Mouse (Mus musculus) CD8-positive naive resting alpha-beta T cell, adult 2 months (primary cell): Measurements from ENCODE around the gene Ncstn.

Experiments used
- DNase-seq, 2 experiments: peaks; one replicate each; pipeline ENCODE4 v3.0.0; 2022; ENCODE audit warnings: low read depth in 2 of 2, low spot score in 2 of 2

Ncstn gene

DNA sequence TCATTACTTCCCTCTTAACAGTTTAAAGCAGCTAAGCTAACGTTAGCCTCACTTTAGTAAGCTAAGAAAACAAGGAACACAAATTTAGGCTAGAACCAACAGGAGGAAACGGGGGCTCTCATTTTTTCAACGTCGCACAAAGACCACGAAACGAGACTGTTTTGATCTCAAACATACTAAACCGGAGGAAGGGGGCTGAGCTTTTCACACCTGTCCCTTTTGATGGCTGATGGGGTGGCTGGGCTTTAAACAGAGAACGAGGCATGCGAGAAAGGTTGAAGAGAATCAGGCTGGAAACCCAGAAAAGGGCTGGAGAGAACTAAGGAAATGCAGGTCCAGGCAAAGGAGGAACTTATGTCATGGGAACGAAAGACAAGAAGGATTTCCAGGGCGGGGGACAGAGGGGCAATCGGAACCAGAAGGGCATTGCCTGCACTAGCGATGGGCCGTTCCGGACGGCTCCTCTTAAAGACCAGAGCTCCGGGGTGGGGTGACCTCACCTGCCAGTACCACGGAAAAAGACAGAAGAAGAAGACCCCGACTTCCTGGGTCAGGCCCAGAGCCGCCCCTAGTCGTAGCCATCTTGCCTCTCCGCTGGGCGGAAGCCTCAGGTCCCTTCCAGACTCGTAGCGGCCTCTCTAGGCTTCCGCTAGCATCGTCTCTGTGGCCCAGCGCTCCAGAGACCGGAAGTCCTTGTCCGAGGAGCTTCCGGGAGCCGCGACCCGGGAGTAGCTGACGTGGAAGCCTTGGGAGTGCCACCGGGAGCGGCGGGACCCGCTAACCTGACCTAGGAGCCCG lies at the start of gene Ncstn, which contains the start of gene Copa:
TSS of gene Ncstn (minus strand) at position 695 of the 798 bp plus-strand sequence.
TSS of gene Copa (plus strand) at position 429 of the 798 bp plus-strand sequence.
- peak; percentile 83 to 92 for DNase-seq

DNA sequence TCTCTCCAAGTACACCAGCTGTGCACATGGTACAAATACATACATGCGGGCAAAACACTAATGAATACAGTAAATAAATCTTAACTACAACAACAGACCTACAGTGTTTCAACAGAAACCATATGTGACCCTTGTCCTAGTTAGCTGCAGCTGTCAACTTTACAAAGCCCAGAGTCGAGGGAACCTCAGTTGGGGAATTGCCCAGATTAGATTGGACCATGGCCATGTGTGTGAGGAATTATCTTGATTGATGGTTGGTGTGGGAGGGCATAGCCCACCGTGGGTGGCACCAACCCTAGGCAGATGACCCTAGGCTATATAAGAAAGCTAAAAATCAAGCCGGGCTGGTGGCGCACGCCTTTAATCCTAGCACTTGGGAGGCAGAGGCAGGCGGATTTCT lies 49.7 kb upstream of the Ncstn start:
- no peak for DNase-seq

DNA sequence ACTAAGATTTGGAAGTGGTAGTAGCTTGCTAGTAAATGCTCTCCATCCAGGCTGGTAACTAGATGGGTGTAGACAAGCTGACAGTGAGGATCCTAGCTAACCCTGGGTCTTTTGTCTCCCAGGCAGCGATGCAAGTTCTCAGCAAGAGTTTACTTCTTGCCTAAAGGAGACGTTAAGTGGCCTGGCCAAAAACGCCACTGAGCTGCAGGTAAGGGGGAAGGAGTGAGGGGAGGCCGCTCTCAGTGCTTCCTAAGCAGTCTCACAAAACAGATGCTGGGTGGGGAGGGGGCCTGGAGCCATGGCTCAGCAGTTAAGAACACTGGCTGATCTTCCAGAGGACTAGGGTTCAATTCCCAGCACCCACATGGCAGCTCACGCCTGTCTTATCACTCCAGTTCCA lies 47.2 kb upstream of the Ncstn start:
- no peak for DNase-seq

DNA sequence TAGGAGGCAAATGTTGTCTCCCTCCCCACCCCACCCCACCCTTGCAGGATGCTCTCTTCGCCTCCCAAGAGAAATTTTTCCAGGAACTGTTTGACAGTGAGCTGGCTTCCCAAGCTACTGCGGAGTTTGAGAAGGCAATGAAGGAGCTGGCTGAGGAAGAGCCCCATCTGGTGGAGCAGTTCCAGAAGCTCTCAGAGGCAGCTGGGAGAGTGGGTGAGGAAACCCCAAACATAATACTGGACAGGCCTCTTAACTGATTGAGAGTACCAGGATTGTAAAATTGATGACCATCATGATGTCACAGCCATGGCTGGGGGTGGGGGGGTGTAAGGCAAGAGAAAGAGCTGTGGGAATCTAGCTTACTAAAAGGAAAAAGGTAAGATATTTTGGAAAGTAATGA lies 46.5 kb upstream of the Ncstn start:
- no peak for DNase-seq

DNA sequence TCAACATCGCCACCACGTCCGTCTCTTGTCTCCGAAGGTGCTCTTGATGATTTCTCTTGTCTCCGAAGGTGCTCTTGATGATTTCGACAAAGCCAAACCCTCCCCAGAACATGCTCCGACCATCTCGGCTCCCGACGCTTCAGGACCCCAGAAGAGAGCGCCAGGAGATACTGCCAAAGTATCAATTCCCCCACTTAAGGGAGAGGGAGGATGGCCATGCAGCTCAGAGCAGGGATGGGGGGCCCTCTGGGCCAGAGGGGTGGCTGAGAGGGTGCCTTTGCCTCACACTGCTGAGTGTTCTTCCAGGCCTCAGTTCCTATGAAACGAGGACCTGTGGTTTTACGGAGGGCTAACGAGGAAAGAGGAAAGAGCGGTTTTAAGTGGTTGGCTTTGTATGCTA lies 46.0 kb upstream of the Ncstn start:
- DNase-seq: no peak

DNA sequence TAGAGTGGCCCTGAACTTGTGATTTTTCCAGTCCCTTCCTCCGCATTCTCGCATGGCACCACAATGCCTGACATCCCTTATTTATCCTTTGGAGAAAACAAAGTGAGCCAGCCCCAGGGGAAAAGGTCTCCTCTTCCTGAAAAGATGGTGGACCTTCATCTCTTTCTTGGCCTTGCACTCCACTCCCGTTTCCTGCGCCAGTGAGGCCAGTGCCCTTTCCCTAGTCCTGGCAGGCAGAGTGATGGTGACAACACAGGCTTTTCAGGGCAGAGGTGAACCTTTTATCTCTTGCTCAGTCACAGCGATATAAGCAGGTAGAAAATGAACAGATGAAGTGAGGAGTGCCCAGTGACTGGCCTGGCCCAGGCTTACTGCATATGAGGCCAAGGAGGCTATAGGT lies 44.9 kb upstream of the Ncstn start:
- DNase-seq: no peak

DNA sequence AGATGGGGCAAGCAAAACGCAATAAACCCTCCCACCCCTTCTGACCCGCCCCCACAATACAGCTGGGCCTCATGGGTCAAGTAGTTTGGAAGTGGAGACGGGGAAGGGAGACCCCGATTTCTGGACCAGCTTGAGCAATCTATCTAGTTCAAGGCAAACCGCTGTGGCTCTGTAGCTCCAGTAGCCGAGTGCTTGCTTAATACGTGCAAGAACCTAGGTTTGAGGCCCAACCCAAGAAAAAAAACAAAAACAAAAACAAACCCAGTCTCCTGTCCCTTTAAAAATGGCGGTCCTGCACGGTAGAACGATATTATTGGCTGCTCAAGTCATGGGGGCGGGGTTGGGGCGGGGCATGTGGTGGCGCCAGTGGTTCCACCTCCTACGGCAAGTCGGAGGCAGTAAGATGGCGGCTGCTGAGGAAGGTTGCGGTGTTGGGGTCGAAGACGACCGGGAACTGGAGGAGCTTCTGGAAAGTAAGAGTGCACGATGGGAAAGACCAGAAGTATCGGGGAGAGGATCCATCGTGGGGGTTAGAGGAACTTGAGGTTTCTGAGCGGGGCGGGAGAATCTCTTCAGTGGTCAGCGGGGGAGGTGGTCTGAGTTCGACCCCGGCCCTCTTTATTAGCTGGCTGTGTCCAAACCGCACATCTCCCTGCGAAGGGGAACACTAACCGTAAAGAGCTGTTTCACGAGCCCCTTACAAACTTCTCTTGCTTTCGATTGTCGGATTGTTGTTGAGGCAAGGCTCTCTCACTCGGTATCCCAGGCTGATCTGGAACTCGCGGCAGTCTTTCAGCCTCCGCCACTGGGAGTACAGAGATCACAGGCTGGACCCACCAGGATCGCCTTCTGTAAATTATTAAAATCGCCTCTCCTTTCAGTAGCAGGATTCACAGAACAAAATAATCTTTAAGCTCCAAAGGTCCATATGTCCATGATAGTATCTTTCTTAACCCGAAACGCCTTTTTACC lies 44.1 kb upstream of the Ncstn start, which contains the start of gene Pex19:
TSS of gene Pex19 (plus strand) at position 380 of the 972 bp plus-strand sequence.
- peak; percentile 63 to 64 for DNase-seq

DNA sequence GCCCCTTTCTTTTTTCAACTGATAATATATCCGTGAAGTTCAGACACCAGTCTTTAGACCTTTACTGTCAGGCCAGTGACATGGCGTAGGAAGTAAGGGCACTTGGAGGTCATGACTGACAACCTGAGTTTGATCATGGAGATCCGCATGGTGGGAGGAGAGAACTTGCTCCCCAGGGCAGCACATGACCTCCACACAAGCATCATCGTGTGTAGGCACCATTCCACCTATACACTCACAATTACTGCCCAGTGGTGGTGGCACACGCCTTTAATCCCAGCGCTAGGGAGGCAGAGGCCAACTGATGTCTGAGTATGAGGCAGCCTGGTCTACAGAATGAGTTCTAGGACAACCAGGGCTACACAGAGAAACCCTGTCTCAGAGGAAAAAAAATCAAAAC lies 42.0 kb upstream of the Ncstn start:
- no peak for DNase-seq

DNA sequence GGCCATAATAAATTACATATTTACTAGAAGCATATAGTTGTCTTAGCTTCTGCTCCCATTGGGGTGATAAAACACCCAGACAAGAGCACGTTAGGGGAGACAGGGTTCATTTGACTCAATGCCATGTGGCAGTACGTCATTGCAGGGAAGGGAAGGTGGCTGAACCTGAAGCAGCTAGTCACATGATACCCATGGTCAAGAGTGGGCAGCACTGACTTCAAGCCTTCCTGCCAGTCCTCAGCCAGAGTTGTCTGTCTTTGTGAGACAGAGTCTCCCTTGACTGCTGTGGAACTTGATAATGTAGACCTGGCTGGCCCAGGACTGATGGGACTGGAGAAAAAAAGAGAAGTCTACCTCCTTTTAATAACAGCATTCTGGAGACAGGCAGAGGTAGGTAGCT lies 40.1 kb upstream of the Ncstn start:
- no peak for DNase-seq

DNA sequence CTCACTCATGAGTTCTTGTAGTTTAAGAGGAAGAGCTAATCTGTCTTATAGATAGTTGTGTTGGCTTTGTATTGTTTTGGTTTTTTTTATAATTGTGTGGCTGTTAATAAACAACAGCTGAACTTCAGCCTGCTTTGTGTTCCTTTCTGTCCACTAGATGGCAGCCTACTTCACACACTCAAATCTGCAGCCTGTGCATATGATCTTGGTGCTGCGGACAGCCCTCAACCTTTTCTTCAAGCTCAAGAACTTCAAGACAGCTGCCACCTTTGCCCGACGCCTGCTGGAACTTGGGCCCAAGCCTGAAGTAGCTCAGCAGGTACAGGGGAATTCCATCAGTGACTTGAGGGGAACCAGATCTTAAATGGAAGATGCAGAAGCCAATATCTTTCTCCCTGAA lies 37.1 kb upstream of the Ncstn start:
- peak; percentile 34 to 38 for DNase-seq

DNA sequence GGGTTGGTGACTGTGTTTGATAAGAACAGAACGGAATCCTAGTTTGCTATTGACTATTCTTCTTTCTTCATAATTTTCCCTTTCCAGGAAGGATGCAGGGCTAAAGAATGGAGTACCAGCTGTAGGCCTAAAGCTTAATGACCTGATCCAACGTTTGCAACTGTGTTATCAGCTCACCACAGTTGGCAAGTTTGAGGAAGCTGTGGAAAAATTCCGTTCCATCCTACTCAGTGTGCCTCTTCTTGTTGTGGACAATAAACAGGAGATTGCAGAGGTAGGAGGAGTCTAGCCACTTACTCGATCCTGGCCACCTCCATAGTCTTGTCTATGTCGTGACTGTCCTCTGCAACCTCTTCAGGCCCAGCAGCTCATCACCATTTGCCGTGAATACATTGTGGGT lies 36.5 kb upstream of the Ncstn start:
- no peak for DNase-seq

DNA sequence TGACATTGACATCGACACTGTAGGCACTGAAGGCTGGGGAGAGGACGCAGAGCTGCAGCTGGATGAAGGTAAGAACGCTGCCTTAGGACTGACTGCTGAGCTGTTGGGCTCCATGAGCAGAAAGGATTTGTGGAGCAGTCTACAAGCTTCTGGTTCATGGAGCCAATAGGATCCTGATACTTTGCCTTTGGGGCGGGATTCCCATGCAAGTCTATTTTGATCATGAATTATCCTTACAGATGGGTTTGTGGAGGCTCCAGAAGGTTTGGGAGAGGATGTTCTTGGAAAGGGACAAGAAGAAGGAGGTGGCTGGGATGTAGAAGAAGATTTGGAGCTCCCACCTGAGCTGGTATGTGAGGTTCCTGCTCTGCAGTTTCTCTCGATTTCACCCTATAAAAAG lies 34.4 kb upstream of the Ncstn start:
- no peak for DNase-seq

DNA sequence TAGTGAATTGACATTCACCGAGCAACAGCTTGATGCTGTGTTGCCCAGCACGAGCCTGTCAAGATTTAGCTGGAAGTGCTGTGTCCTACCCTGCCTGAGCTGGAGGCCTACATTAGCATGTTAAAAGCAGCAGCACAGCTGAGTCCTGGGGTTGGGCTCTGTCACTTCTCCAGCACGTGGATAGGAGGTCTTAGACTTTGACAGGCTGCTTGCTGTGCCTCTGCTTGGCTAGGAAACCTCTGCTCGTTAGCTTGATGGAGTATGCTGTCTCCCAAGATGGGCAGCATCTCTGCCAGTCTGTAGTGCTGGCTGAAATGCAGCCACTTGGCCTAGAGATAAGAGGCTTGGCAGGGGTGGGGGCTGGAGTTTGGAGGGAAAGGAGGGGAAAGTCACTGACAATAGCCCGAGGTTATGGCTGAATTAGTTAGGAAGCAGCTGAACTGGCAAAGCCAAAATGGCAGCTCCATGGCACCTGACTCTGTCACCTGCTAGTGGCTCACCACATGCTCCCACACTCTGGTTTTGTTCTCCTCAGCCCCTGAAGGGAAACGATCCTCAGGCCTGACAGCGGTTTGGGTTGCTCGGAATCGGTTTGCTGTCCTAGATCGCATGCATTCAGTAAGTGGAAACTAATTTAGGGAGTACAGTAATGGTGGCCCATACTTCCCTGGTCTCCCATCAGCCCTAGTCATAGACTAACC lies 25.3 kb upstream of the Ncstn start:
- no peak for DNase-seq

DNA sequence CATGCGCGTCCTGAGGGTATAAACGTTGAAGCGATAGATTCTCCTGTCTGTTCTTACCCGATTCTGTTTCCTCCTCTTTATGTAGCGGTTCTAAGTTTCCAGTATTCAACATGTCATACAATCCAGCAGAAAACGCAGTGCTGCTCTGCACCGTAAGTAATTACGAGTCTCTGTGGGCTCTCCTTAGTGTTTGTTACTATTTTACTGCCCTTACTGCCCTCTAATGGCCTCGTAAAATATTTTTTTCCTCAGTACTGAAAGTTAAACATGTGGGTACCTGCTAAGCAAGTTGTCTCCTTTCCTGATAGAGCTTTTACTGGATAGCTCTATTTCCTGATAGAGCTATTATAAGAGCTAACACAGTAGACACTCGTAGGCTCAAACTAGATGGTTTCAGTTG lies 22.5 kb upstream of the Ncstn start:
- DNase-seq: no peak

DNA sequence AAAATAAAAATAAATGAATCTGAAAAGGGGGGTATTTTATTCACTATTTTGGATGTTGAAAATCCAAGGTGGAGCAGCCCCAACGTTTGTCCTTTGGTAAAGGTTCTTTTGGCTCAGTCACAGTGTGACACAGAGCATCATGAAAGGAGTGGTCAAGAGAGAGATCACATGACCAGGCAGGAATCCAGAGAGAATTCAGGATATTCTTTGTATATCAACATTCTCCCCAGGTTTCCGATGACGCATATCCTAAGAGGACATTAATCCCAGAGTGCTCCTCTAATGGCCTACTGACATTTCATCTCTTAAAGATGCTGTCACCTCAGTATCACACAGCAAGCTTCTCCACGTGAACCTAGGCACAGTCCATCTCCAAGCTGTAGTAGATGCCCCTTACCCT lies 21.0 kb upstream of the Ncstn start:
- DNase-seq: no peak

DNA sequence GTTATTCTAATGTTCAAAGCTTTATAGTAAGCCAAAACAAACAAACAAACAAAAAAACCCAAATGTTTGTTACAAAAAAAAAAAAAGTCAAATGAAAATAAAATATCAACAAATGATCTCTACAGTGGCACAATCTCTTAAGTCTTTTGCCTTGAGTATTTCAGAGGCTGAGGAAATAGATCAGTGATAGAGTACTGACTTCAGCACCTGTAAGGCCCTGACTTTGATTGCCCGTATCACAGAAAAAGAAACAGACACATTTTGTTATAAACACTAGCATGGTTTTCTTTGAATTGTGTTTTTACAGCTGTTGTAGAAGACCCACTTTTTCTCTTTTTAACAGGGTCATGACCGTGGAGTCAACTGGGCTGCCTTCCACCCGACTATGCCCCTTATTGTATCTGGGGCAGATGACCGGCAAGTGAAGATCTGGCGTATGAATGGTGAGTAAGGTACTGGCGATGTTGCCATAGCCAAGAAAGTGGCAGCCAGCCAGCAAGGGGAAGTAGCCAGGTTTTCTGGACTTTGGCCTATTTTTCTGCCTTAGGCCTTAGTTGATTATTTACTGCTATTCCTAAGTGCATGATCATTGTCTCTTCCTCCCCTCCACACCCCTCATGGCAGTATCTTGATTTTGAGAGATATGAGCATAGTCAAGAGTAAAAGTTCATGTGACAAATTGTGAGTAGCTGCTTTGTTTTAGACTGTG lies 16.9 kb upstream of the Ncstn start:
- DNase-seq: no peak

DNA sequence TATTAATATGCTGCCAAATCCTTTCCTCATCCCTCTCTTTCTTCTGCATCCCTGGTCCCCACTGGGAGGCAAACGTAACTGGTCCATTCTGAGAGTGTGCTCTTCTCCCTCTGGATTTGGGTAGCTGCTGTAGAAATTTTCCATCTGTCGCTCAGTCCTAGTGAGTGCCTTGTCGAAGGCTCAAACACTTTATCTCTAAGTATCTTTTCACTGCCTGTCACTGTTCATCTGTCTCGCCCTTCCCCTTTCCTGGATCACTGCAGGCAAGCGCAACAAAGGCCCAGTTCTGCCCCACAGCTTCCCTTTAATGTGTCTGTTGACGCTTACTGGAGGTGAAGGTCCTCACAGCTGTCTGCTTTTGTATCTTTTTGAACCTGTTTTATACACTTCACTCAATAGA lies 12.6 kb upstream of the Ncstn start:
- DNase-seq: no peak

DNA sequence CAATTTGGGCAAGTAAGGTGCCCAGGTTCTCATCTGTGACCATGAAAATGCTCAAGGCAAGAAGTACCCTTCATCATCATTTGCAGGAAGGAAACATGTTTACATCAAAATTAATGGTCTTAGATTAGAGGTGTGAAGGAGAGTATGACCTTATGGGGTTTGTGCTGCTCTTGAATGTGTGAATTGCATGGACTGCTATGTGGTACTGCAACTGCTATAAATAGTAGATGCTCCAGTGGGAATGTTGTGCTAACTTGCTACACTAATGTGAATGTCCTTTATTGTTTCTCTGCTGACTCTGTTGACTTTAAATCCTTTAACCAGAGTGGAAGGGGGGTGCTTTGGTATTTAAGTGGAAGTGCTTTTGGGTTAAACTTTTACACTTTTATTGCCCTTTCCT lies 11.7 kb upstream of the Ncstn start:
- DNase-seq: no peak

DNA sequence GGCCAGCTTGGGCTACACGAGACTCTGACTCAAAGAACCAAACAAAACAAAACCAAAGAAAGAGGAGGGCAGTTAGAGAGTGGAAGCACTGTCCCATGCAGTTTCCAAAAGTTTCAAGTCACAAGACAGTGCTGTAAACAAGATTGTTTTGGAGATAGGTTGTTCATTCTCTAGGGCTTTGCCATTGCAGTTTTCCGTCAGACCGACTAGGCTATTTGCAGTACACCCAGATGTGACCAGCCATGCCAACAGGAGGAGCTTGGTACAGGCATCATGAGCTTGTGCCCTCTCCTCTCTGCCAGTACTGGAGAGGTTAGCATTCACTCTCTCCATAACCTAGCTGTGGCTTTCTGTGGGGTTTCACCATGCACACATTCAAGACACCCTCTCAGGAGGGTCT lies 10.9 kb upstream of the Ncstn start:
- no peak for DNase-seq

DNA sequence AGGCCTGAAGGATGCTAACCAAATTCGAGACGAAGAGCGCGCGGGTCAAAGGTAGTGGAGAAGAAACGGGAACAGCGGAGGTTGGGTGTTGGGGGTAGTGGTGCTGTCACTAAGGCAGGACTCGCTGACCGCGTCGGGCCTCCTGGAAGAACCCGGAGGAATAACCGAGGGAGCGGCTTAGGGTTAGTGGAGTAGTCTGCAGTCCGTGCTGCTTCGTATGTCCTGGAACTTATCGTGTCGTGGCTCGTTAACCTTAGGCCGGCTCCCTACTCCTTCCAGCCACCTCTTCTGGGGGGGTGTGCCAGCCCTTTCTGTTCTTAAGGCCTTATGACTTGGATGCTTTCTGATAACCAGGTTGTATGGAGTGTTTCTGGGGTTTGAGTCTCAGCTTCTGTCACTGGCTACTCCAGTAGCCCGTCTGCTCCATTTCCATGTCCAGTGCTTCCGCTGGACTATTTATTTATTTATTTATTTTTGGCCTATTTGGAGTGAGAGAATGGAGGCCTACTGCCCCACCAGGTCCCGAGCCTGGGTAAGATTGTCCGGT lies 377 bp upstream of the Ncstn start:
- no peak for DNase-seq

DNA sequence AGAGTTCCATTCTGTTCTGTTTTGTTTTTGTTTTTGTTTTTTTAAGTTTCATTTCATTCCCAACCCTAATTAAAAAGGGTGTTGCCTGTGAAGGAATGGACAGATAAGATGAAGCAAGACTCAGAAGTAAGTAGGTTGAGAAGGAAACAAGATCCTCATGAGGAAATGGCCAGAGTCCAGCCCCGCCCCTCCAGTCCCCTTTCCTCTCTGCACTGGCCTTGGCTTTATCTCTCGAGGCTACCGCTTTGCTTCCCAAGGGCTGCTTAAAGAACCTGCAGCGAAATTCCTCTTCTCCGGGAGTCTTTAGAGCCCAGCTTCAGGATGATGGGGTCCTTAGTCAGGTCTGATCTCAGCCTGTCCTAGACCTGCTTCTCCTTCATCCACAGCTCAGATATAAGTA lies 4.6 kb downstream of the Ncstn start:
- no peak for DNase-seq
